Comparison of ENCODE assay signal across 33 mouse cellular contexts in the genomic region with DNA sequence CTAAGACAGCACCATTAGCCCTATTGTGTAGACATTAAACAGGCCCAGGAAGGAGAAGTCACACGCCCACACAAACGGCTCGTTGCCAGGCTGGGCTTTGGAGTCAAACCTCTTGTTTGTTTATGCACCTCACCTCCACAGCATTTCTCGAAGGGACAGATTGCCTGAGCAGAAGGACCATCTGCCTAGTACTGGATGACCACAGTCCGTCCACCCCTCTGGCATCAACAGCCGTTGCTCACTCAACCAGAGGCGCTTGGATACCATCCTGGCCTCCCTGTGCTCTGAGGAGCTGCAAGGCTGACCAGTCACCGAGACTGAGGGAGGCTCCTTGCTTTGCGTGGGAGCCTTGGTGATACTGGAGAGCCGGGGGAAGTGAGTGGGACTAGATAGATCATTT. TPM values are rescaled to one million over a fixed set of nuclear protein-coding genes. Genes with fewer than 3 reads are reported as not detected.
A peak's percentile ranks its signal among the peaks of the same experiment; 100 is the strongest.
DNase-seq lines count a peak whose midpoint lies in the region; ATAC-seq and TF ChIP-seq lines count a peak whose summit lies in the region.
"Had no signal": no experiment of that assay in that cellular context is flagged by ENCODE, and none has a peak within 500 bp of the region (broad histone marks: within the 10 kb centered on the region; RNA-seq: fewer than 3 reads in every experiment).

No protein-coding gene starts in this region.

- H3K9ac ChIP-seq in kidney, embryonic 15.5 days = no peak overlapping the region
- H3K9ac ChIP-seq in midbrain, postnatal 0 days (replicated peaks; ENCODE audit: low read length, poor library complexity, severe bottlenecking) = no peak overlapping the region
- no peak overlapping the region for H3K9ac ChIP-seq in neural tube, embryonic 15.5 days (replicated peaks)
- H3K9ac ChIP-seq: embryonic facial prominence, embryonic 15.5 days; forebrain, embryonic 13.5 days; heart, embryonic 15.5 days; hindbrain, embryonic 12.5 days; liver, embryonic 14.5 days; lung, embryonic 14.5 days; neural tube, embryonic 12.5 days had no signal

- H3K9me3 ChIP-seq in kidney, embryonic 15.5 days (replicated peaks) = no peaks in the 10 kb centered on the region
- no peaks in the 10 kb centered on the region for H3K9me3 ChIP-seq in midbrain, postnatal 0 days (ENCODE audit: low read length)
- H3K9me3 ChIP-seq in midbrain, embryonic 10.5 days (replicated peaks) = peaks cover 3% of the 10 kb centered on the region; the same call in 1 of the 2 replicates
- H3K9me3 ChIP-seq in neural tube, embryonic 15.5 days (replicated peaks) = no peaks in the 10 kb centered on the region
- H3K9me3 ChIP-seq: embryonic facial prominence, embryonic 10.5 days; embryonic facial prominence, embryonic 15.5 days; heart, embryonic 15.5 days; neural tube, embryonic 12.5 days had no signal

- H3K27me3 ChIP-seq in kidney, embryonic 15.5 days = peaks cover 25% of the 10 kb centered on the region
- H3K27me3 ChIP-seq in midbrain, postnatal 0 days (ENCODE audit: insufficient read depth, low read length) = peaks cover 4% of the 10 kb centered on the region; the same call in 1 of the 2 replicates
- H3K27me3 ChIP-seq in midbrain, embryonic 10.5 days (ENCODE audit: low read depth, poor library complexity, severe bottlenecking) = no peaks in the 10 kb centered on the region
- H3K27me3 ChIP-seq in neural tube, embryonic 15.5 days (replicated peaks) = no peaks in the 10 kb centered on the region
- H3K27me3 ChIP-seq: embryonic facial prominence, embryonic 15.5 days; forebrain, embryonic 13.5 days; neural tube, embryonic 12.5 days had no signal

- TF ChIP-seq CTCF in midbrain, postnatal 0 days (IDR thresholded peaks at IDR 0.05) = no peak

- DNase-seq in kidney, postnatal 14 days = no peak
- peak; percentile 55 for DNase-seq in midbrain, postnatal 0 days (ENCODE audit: low spot score)
- DNase-seq in midbrain, embryonic 10.5 days (ENCODE audit: low spot score) = no peak
- peak; percentile 71 for DNase-seq in cerebellum, adult 9-10 months
- peak; percentile 64 to 72 for DNase-seq in cerebellum, postnatal 36 days
- DNase-seq in heart, adult 9 months (ENCODE audit: low spot score in 2 of 2) = no peak
- DNase-seq: adrenal gland, postnatal 25 days; gastrocnemius, postnatal 10 days; heart, postnatal 36 days; layer of hippocampus, postnatal 36 days; liver; lung, embryonic 14.5 days; lung, postnatal 14 days had no signal

- peaks cover 17% of the 10 kb centered on the region for H3K4me1 ChIP-seq in kidney, embryonic 15.5 days
- no peaks in the 10 kb centered on the region for H3K4me1 ChIP-seq in midbrain, postnatal 0 days (ENCODE audit: insufficient read depth, low read length)
- peaks cover 27% of the 10 kb centered on the region for H3K4me1 ChIP-seq in midbrain, embryonic 10.5 days
- H3K4me1 ChIP-seq in neural tube, embryonic 15.5 days = peaks cover 15% of the 10 kb centered on the region
- H3K4me1 ChIP-seq: embryonic facial prominence, embryonic 15.5 days; heart, embryonic 15.5 days had no signal

- H3K4me2 ChIP-seq in kidney, embryonic 15.5 days = no peak overlapping the region
- H3K4me2 ChIP-seq in midbrain, postnatal 0 days (ENCODE audit: low read depth, low read length, poor library complexity, severe bottlenecking) = no peak overlapping the region
- H3K4me2 ChIP-seq in neural tube, embryonic 15.5 days = no peak overlapping the region
- H3K4me2 ChIP-seq: embryonic facial prominence, embryonic 15.5 days; forebrain, embryonic 13.5 days; heart, embryonic 15.5 days; hindbrain, embryonic 12.5 days; lung, embryonic 14.5 days; midbrain, embryonic 11.5 days; neural tube, embryonic 12.5 days had no signal

- no peaks in the 10 kb centered on the region for H3K36me3 ChIP-seq in kidney, embryonic 15.5 days
- H3K36me3 ChIP-seq in midbrain, postnatal 0 days (ENCODE audit: insufficient read depth, low read length) = no peaks in the 10 kb centered on the region
- no peaks in the 10 kb centered on the region for H3K36me3 ChIP-seq in midbrain, embryonic 10.5 days
- no peaks in the 10 kb centered on the region for H3K36me3 ChIP-seq in neural tube, embryonic 15.5 days
- H3K36me3 ChIP-seq: embryonic facial prominence, embryonic 10.5 days; embryonic facial prominence, embryonic 15.5 days; heart, embryonic 15.5 days; hindbrain, embryonic 12.5 days; neural tube, embryonic 12.5 days had no signal

- ATAC-seq in kidney, embryonic 15.5 days (replicated peaks; ENCODE audit: low FRiP score) = peak; percentile 83
- no peak for ATAC-seq in midbrain, postnatal 0 days (ENCODE audit: low FRiP score)
- ATAC-seq in neural tube, embryonic 15.5 days (ENCODE audit: low FRiP score) = no peak
- ATAC-seq: forebrain, embryonic 13.5 days; intestine, postnatal 0 days; midbrain, embryonic 16.5 days had no signal

- no peak overlapping the region for H3K4me3 ChIP-seq in kidney, embryonic 15.5 days (replicated peaks)
- H3K4me3 ChIP-seq in midbrain, postnatal 0 days (ENCODE audit: low read depth, low read length) = no peak overlapping the region
- H3K4me3 ChIP-seq in midbrain, embryonic 10.5 days = no peak overlapping the region
- no peak overlapping the region for H3K4me3 ChIP-seq in neural tube, embryonic 15.5 days (replicated peaks)
- H3K4me3 ChIP-seq: embryonic facial prominence, embryonic 10.5 days; embryonic facial prominence, embryonic 15.5 days; forebrain, embryonic 13.5 days; heart, embryonic 15.5 days; hindbrain, embryonic 12.5 days; myocyte; neural tube, embryonic 12.5 days had no signal

- WGBS in kidney, embryonic 15.5 days = 16% methylated on average over 10 of the region's 10 CpGs
- 82% methylated on average over 10 of the region's 10 CpGs for WGBS in midbrain, postnatal 0 days
- WGBS in midbrain, embryonic 10.5 days = 86% methylated on average over 10 of the region's 10 CpGs
- 72% methylated on average over 10 of the region's 10 CpGs for WGBS in neural tube, embryonic 15.5 days

- no peak overlapping the region for H3K27ac ChIP-seq in kidney, embryonic 15.5 days
- H3K27ac ChIP-seq in midbrain, postnatal 0 days (ENCODE audit: low read depth, low read length) = no peak overlapping the region
- no peak overlapping the region for H3K27ac ChIP-seq in midbrain, embryonic 10.5 days (replicated peaks)
- no peak overlapping the region for H3K27ac ChIP-seq in neural tube, embryonic 15.5 days (replicated peaks)
- H3K27ac ChIP-seq: embryonic facial prominence, embryonic 10.5 days; embryonic facial prominence, embryonic 15.5 days; forebrain, embryonic 13.5 days; heart, embryonic 15.5 days; hindbrain, embryonic 12.5 days; liver, embryonic 14.5 days; neural tube, embryonic 12.5 days had no signal

RNA-seq across cellular contexts. Expression of gene Tunar, which starts 53.6 kb away (rescaled TPM):
- 0.08 and 0.12 TPM in 2 replicates for polyA plus RNA-seq in kidney, embryonic 15.5 days (2015; fragmentation: Nextera tagmentation; extraction: Ambion mirVana)
- 29.1 and 34.7 TPM in 2 replicates for total RNA-seq in midbrain, postnatal 0 days (2014; rRNA removed)
- 22.7 and 22.8 TPM in 2 replicates for polyA plus RNA-seq in midbrain, postnatal 0 days (2015; fragmentation: Nextera tagmentation; extraction: Ambion mirVana)
- 0.16 and 0.42 TPM in 2 replicates for polyA plus RNA-seq in midbrain, embryonic 10.5 days (2016; fragmentation: Nextera tagmentation; extraction: Ambion mirVana)
- 24.1 and 24.2 TPM in 2 replicates for polyA plus RNA-seq in neural tube, embryonic 15.5 days (2015; fragmentation: Nextera tagmentation; extraction: Ambion mirVana)
- total RNA-seq: gastrocnemius, postnatal 10 days; heart, postnatal 36 days had no signal
- polyA plus RNA-seq: gonadal fat pad, adult 2 months; heart, embryonic 15.5 days; liver, embryonic 14.5 days; myocyte had no signal

RNA-seq across cellular contexts. Expression of gene Tcl1, which starts 57.5 kb away (rescaled TPM):
- polyA plus RNA-seq in kidney, embryonic 15.5 days (2015; fragmentation: Nextera tagmentation; extraction: Ambion mirVana) = not detected in 2 replicates
- total RNA-seq in midbrain, postnatal 0 days (2014; rRNA removed) = not detected in 2 replicates
- not detected in 2 replicates for polyA plus RNA-seq in midbrain, postnatal 0 days (2015; fragmentation: Nextera tagmentation; extraction: Ambion mirVana)
- not detected in 2 replicates for polyA plus RNA-seq in midbrain, embryonic 10.5 days (2016; fragmentation: Nextera tagmentation; extraction: Ambion mirVana)
- not detected in 2 replicates for polyA plus RNA-seq in neural tube, embryonic 15.5 days (2015; fragmentation: Nextera tagmentation; extraction: Ambion mirVana)
- total RNA-seq: adrenal gland, adult 18-20 months; adrenal gland, postnatal 25 days; gastrocnemius, postnatal 10 days; heart, adult 8-10 months; heart, postnatal 36 days; layer of hippocampus, postnatal 36 days had no signal
- polyA plus RNA-seq: brain, embryonic 14.5 days; embryonic facial prominence, embryonic 10.5 days; embryonic facial prominence, embryonic 15.5 days; forebrain, embryonic 13.5 days; gonadal fat pad, adult 2 months; heart, embryonic 15.5 days; hindbrain, embryonic 12.5 days; intestine, postnatal 0 days; large intestine, adult 2 months; limb, embryonic 11.5 days; liver, embryonic 14.5 days; lung, embryonic 14.5 days; midbrain, embryonic 11.5 days; midbrain, embryonic 16.5 days; myocyte; neural tube, embryonic 12.5 days; stomach, embryonic 14.5 days had no signal

Comparison
In these comparisons a context has a peak if more than half of its experiments do, and no peak if none do; other contexts are left out.
1. DNase-seq: peak in midbrain, postnatal 0 days (single experiment), cerebellum, adult 9-10 months (single experiment) and cerebellum, postnatal 36 days (2 of 2); none in kidney, postnatal 14 days (single experiment), midbrain, embryonic 10.5 days (single experiment) and heart, adult 9 months (0 of 2).
2. RNA of gene Tunar, which starts 53.6 kb away (polyA plus RNA-seq): 24.1 to 24.2 TPM in neural tube, embryonic 15.5 days and 22.7 to 22.8 TPM in midbrain, postnatal 0 days; 0.16 to 0.42 TPM in midbrain, embryonic 10.5 days and 0.08 to 0.12 TPM in kidney, embryonic 15.5 days; every median in the first group is over 10 times any median in the second.